Mouse (Mus musculus) lung, adult 2 months (tissue): Measurements from ENCODE around the gene Spop.

Experiments used
- CTCF ChIP-seq: fragments of 200-500 bp; IDR thresholded peaks from 2 replicates; pipeline ENCODE4 v1.5.1; 2011; ENCODE audit warnings: mild to moderate bottlenecking, low read length, control low read depth; ENCODE audit not compliant: insufficient read depth
- POLR2A ChIP-seq: fragments of 200-500 bp; IDR thresholded peaks from 2 replicates; pipeline ENCODE4 v1.6.1; 2011; ENCODE audit warnings: low read depth, mild to moderate bottlenecking, control low read depth, low read length, borderline replicate concordance; ENCODE audit errors: extremely low read depth

DNA sequence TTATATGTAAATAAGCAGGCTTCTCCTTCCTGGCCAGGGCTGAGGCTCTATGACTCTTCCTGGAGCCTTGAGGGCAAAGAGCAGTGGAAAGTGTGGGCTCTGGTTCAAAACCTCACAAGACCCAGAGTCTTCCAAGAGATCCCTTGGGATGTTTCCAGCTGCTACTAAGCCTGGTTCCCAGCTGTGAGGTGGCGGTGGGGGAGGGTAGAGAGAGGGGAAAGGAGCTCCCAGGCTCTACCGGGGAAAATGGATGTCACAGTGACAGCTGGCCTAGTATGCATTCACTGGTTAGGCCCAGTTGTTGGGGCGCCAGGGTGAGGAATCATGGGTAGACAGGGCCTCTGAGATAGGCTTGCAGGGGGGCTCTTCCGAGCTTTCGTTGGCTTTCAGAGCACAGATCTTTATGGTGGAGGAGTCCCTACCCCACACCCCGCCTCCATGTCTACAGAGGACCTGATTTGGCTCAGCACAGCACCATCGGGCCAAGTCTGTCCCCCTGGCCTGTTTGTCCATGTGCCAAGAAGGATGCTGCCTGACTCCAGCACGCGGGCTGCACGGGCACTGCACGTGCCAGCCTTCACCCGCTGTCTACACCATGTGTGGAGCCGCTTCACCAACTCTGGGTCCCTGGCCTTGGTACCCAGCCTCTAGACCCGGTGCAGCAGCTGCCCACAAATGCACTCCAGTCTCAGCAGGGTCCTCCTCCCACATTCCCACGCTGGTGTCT, 124.7 kb downstream of the Spop start:
- TF ChIP-seq POLR2A, result no peak
- TF ChIP-seq CTCF, result no peak
